Mouse (Mus musculus) gastrocnemius, adult 2 months (tissue): ENCODE measurements around the gene Mei1. TPM values are rescaled to one million over a fixed set of nuclear protein-coding genes. Genes with fewer than 3 reads are reported as not detected.

Experiments
- DNase-seq: peaks from one replicate; pipeline ENCODE4 v3.0.0; 2022
- H3K27ac ChIP-seq: fragments of 200-600 bp; 2 replicates; pipeline ENCODE4 v1.8.1; 2022; ENCODE audit warnings: mild to moderate bottlenecking
- H3K4me3 ChIP-seq: fragments of 200-600 bp; 2 replicates; pipeline ENCODE4 v1.8.1; 2022; ENCODE audit warnings: mild to moderate bottlenecking, moderate library complexity
- CTCF ChIP-seq: fragments of 200-600 bp; IDR thresholded peaks from 2 replicates; pipeline ENCODE4 v1.8.1; 2022; ENCODE audit warnings: antibody characterized with exemption, mild to moderate bottlenecking, moderate library complexity
- intact Hi-C: fragments of 180-260 bp; cut with DNase I; formaldehyde crosslinking; loops from one replicate; pipeline ENCODE4 v1.15.1; 2025
- total RNA-seq, 2 experiments: library from RNA; stranded (reverse); gene quantifications; 2 replicates each; pipeline ENCODE4 v1.2.3; 2021

The Mei1 gene
- total RNA-seq, 2 experiments from 2014 or later: not detected

GRCm38 (mm10) chr15:82160731-82161640 is 91.2 kb downstream of the Mei1 start:
- intact Hi-C loops: no loop called here
- DNase-seq: no peak
- no peak overlapping the region; the same call in 1 of the 2 replicates for H3K27ac ChIP-seq
- H3K4me3 ChIP-seq: no peak overlapping the region
- TF ChIP-seq CTCF: no peak

GRCm38 (mm10) chr15:82161965-82162600 is 92.3 kb downstream of the Mei1 start:
- Histone ChIP-seq H3K4me3 (no peak overlapping the region), H3K27ac (no peak overlapping the region)
- no peak for DNase-seq
- TF ChIP-seq CTCF: no peak
- intact Hi-C loops: no loop called here

DNA sequence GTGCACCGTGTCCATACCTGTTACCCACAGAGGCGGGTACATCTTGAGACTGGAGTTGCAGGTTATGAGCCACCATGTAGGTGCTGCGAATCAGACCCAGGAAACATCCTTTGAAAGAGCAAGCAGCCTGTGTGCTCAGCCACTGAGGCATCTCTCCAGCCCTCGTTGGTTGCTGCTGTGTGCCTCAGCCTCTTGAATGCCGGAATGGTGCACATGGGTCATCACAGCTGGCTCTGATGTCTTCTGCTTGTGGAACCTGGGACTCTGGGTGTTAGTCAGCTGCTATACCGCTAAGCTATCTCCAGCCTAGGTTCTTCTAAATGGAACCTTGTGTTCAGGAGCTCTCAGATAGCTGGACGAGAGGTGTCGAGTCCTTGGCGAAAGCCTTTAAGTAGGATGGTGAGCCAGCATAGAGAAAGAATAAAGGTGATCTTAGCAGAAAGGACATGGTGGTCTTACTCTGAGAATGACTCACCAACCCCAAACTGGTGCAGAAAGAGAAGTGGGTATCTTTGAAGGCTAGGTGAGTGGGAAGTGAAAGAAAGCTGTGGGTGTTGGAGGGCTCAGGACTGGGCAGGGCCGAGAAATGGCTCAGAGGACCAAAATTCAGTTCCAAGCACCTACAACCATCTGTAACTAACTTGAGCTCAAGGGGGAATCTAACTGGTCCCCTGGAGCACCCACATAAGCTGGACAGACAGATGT is 93.7 kb downstream of the Mei1 start:
- TF ChIP-seq CTCF: no peak
- no peak overlapping the region for H3K27ac ChIP-seq
- no peak overlapping the region for H3K4me3 ChIP-seq
- intact Hi-C loops: no loop called here
- no peak for DNase-seq

DNA sequence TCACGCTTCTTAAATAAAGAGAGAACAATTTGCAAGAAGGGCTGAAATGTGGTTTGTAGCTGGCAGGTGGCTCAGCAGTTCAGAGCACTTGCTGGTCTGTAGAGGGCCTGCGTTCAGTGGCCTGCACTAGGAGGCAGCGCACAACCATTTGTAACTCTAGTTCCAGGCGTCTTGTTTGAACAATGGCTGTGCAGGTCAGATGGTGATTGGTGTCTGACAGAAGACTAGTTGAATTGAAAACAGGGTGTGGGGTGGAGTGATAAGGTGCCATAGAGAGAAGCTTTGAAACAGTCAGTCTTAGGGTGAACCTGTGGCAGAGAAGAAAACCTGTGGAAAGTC is 94.2 kb downstream of the Mei1 start:
- intact Hi-C loops: no loop called here
- TF ChIP-seq CTCF: no peak
- Histone ChIP-seq H3K4me3 (no peak overlapping the region), H3K27ac (no peak overlapping the region)
- no peak for DNase-seq

- intact Hi-C loops: no loop called here
- H3K4me3 ChIP-seq: no peak overlapping the region
- H3K27ac ChIP-seq: no peak overlapping the region
- no peak for TF ChIP-seq CTCF
- DNase-seq: no peak
Measured at GRCm38 (mm10) chr15:82164496-82164895, 94.7 kb downstream of the Mei1 start.

GRCm38 (mm10) chr15:82165332-82166239 is 95.8 kb downstream of the Mei1 start:
- intact Hi-C loops: loop anchor here (1.0 to 5.0 kb wide), 2 partner anchors 27 to 98 kb away; partner anchors contain the start of gene Mei1
- no peak; the same call in 1 of the 2 replicates for TF ChIP-seq CTCF
- H3K4me3 ChIP-seq: no peak overlapping the region
- peak overlapping the region; percentile 79; the same call in 1 of the 2 replicates for H3K27ac ChIP-seq
- DNase-seq: peak; percentile 83

DNA sequence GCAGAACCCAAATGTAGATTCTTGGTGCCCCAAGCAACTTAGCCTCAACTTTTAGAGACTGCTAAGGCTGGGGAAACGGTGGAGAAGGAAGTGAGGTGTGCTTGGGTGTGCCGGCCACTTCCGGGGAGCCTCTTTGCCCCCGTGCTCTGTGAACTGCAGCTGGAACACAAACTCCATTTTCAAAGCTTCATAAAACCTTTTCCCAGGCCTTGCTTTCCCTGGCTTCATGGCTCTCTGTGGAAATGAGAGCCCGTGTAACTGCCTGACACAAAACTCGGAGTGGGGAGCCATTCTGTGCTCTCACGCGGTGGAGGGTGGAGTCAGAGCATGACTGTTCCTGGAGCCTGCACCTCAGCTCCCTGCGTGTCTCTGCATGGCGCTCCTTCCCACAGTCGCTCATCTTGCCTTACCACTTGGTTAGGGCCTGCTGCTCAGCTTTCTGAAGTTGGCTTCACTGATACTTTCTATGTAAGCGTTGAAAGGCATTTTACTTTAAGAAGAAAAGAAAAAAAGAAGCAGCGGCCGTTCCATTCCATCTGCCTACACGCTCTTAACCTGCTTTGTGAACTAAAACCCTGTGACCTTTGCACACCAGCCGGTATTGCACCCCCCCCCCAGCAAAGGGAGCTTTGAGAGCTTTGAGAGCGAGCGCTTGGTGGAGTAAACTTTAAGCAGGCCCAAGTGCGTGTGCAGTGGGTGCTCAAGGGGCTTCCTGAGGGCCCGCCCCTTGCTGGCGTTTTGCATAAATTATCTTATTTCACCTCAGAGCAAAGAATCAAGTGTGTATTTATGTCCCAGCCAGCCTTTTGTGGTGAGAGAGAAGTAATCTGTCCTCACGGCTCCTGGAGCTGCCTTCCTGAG is 96.7 kb downstream of the Mei1 start:
- Histone ChIP-seq H3K27ac (peak overlapping the region; percentile 79), H3K4me3 (peak overlapping the region; percentile 23)
- intact Hi-C loops: loop anchor here (5.0 kb wide), 1 partner anchor 99 kb away; the partner anchor contains the start of gene Mei1
- TF ChIP-seq CTCF: no peak
- DNase-seq: no peak

DNA sequence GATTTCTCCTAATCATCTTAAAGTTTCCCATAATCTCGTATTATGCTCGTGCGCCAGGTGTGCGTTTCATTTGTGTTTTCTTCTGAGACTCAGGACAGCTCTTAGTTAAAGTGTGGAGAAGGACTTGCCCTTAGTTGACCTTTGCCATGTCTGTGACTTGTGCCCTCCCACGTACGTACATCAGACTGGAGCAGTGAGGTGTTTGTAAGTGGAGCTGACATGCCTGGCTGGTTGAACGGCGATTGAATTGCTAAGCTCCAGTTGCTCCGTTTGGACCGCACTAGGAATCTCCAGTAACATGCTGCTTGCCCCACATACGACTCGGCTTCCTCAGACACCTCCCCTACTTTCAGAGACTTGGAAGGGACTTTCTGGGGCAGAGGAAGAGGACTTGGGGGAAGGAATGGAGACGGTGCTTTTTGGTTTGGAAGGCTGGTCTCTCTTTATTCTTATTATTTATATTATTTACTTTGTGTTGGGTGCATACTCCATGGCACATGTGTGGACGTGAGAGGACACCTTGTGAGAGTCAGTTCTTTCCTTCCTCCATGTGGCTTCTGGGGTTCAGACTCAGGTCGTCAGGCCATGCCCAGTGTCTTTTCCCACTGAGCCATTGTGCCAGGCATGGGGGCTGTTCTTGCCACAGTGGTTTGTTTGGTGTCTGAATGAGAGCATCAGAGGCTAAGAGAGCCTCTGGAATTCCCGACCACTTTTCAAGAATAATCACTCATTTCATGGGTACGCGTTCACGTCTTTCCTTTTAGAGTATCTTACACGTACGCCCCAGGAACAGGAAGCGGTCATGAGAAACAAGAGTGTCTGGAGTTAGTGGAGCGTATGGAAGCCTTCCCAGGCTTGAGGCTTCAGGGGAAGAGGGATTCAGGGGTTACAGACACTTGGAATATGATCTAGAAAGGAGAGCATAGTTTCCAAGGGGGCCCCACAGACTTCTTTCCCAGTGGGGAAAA is 97.7 kb downstream of the Mei1 start:
- H3K4me3 ChIP-seq: peak overlapping the region; percentile 38
- peak overlapping the region; percentile 79 for H3K27ac ChIP-seq
- peak; percentile 76 for DNase-seq
- no peak for TF ChIP-seq CTCF
- intact Hi-C loops: loop anchor here (5.0 kb wide), 1 partner anchor 100 kb away; the partner anchor contains the start of gene Mei1

GRCm38 (mm10) chr15:82169671-82170070 is 99.9 kb downstream of the Mei1 start:
- Histone ChIP-seq H3K27ac (no peak overlapping the region), H3K4me3 (no peak overlapping the region)
- no peak for TF ChIP-seq CTCF
- DNase-seq: no peak
- intact Hi-C loops: loop anchor here (5.0 kb wide), 1 partner anchor 102 kb away; the partner anchor contains the start of gene Mei1
